Mouse (Mus musculus) gastrocnemius, adult 2 months (tissue): ENCODE data around the gene Klhl29. TPM values are rescaled to one million over a fixed set of nuclear protein-coding genes. Genes with fewer than 3 reads are reported as not detected.

Experiments used
- DNase-seq: peaks from one replicate; pipeline ENCODE4 v3.0.0; 2022
- H3K27ac ChIP-seq: fragments of 200-600 bp; 2 replicates; pipeline ENCODE4 v1.8.1; 2022; ENCODE audit warnings: mild to moderate bottlenecking
- H3K4me3 ChIP-seq: fragments of 200-600 bp; 2 replicates; pipeline ENCODE4 v1.8.1; 2022; ENCODE audit warnings: mild to moderate bottlenecking, moderate library complexity
- CTCF ChIP-seq: fragments of 200-600 bp; IDR thresholded peaks from 2 replicates; pipeline ENCODE4 v1.8.1; 2022; ENCODE audit warnings: antibody characterized with exemption, mild to moderate bottlenecking, moderate library complexity
- intact Hi-C: fragments of 180-260 bp; cut with DNase I; formaldehyde crosslinking; loops from one replicate; pipeline ENCODE4 v1.15.1; 2025
- total RNA-seq, 2 experiments: library from RNA; stranded (reverse); gene quantifications; 2 replicates each; pipeline ENCODE4 v1.2.3; 2021

The Klhl29 gene
- total RNA-seq, 2 experiments from 2014 or later, result 3.0 to 3.4 TPM

- intact Hi-C loops, result no loop called here
- Histone ChIP-seq H3K27ac (no peak overlapping the region), H3K4me3 (no peak overlapping the region)
- TF ChIP-seq CTCF, result no peak
- peak; percentile 32 for DNase-seq
These were observed 246.3 kb downstream of the Klhl29 start for GRCm38 (mm10) chr12:5129190-5129589.

GRCm38 (mm10) chr12:5125907-5126306 is 249.6 kb downstream of the Klhl29 start:
- DNase-seq, result no peak
- intact Hi-C loops, result no loop called here
- H3K4me3 ChIP-seq, result no peak overlapping the region
- no peak overlapping the region for H3K27ac ChIP-seq
- TF ChIP-seq CTCF, result no peak

- DNase-seq, result no peak
- no peak for TF ChIP-seq CTCF
- intact Hi-C loops, result no loop called here
- Histone ChIP-seq H3K27ac (no peak overlapping the region), H3K4me3 (no peak overlapping the region)
These were observed 252.5 kb downstream of the Klhl29 start for GRCm38 (mm10) chr12:5122972-5123371.

- no peak for DNase-seq
- H3K27ac ChIP-seq, result peak overlapping the region; percentile 72
- intact Hi-C loops, result no loop called here
- no peak for TF ChIP-seq CTCF
- H3K4me3 ChIP-seq, result peak overlapping the region; percentile 66
These were observed 255.2 kb downstream of the Klhl29 start for GRCm38 (mm10) chr12:5120249-5120648.

- TF ChIP-seq CTCF, result no peak
These were observed 255.8 kb downstream of the Klhl29 start for GRCm38 (mm10) chr12:5119726-5120125.

GRCm38 (mm10) chr12:5119286-5119685 is 256.2 kb downstream of the Klhl29 start:
- no peak for DNase-seq
- no peak for TF ChIP-seq CTCF
- H3K27ac ChIP-seq, result peak overlapping the region; percentile 72
- intact Hi-C loops, result no loop called here
- H3K4me3 ChIP-seq, result peak overlapping the region; percentile 66

More at GRCm38 (mm10) chr12:5119726-5120125, 255.8 kb downstream of the Klhl29 start:
- peak; percentile 98 for DNase-seq
- Histone ChIP-seq H3K27ac (peak overlapping the region; percentile 72), H3K4me3 (peak overlapping the region; percentile 66)
- intact Hi-C loops, result no loop called here

- Histone ChIP-seq H3K27ac (no peak overlapping the region), H3K4me3 (no peak overlapping the region)
- DNase-seq, result no peak
- TF ChIP-seq CTCF, result no peak
- intact Hi-C loops, result no loop called here
These were observed 258.9 kb downstream of the Klhl29 start for GRCm38 (mm10) chr12:5116605-5117004.

- H3K27ac ChIP-seq, result no peak overlapping the region
- H3K4me3 ChIP-seq, result no peak overlapping the region
- intact Hi-C loops, result no loop called here
- DNase-seq, result no peak
- no peak for TF ChIP-seq CTCF
These were observed 260.9 kb downstream of the Klhl29 start for GRCm38 (mm10) chr12:5114631-5115030.

- peak; percentile 30 for DNase-seq
- Histone ChIP-seq H3K4me3 (no peak overlapping the region), H3K27ac (no peak overlapping the region)
- no peak for TF ChIP-seq CTCF
- intact Hi-C loops, result no loop called here
These were observed 264.1 kb downstream of the Klhl29 start for GRCm38 (mm10) chr12:5111343-5111742.

GRCm38 (mm10) chr12:5108613-5109012 is 266.9 kb downstream of the Klhl29 start:
- intact Hi-C loops, result no loop called here
- no peak for TF ChIP-seq CTCF
- no peak for DNase-seq
- Histone ChIP-seq H3K4me3 (no peak overlapping the region), H3K27ac (no peak overlapping the region)

GRCm38 (mm10) chr12:5107795-5108194 is 267.7 kb downstream of the Klhl29 start:
- Histone ChIP-seq H3K27ac (no peak overlapping the region), H3K4me3 (no peak overlapping the region)
- TF ChIP-seq CTCF, result no peak
- DNase-seq, result no peak
- intact Hi-C loops, result no loop called here

GRCm38 (mm10) chr12:5104422-5105052 is 270.9 kb downstream of the Klhl29 start:
- Histone ChIP-seq H3K27ac (no peak overlapping the region), H3K4me3 (no peak overlapping the region)
- intact Hi-C loops, result no loop called here
- no peak for DNase-seq
- no peak for TF ChIP-seq CTCF

- Histone ChIP-seq H3K27ac (no peak overlapping the region), H3K4me3 (no peak overlapping the region)
- intact Hi-C loops, result no loop called here
- peak; percentile 37 for DNase-seq
- TF ChIP-seq CTCF, result no peak
These were observed 274.0 kb downstream of the Klhl29 start for GRCm38 (mm10) chr12:5101411-5102024.

GRCm38 (mm10) chr12:5099572-5099971 is 275.9 kb downstream of the Klhl29 start:
- no peak overlapping the region for H3K27ac ChIP-seq
- no peak overlapping the region for H3K4me3 ChIP-seq
- no peak for DNase-seq
- intact Hi-C loops, result no loop called here
- no peak for TF ChIP-seq CTCF
